Mouse (Mus musculus): ENCODE measurements around the gene Adamtsl1.

DNA sequence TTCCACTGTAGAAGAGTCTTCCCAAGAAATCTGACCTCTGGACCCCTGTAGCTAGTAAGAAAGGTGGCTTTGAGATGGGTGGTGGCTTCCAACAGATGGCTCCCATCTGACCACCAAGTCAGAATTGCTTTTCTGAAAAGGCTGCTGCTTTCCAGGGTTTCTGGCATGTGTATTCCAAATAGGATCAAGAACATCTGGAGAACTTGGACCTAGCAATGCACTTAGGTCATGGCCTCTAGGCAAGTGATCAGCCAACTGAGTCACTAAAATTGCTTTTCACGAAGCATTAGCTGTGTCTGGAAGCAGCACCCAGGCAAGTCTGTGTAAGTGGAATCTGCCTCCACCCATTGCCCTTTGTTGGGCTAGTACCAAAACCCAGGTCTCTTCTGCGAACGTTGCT lies 105.3 kb downstream of the Adamtsl1 start:
- no peak for TF ChIP-seq ZC3H11A (IDR thresholded peaks at IDR 0.05; ENCODE audit: borderline replicate concordance, low read depth, low read length)
- no peak for TF ChIP-seq ZNF384 (IDR thresholded peaks at IDR 0.05; ENCODE audit: low read depth, low read length)
- no peak for TF ChIP-seq MAFK (IDR thresholded peaks at IDR 0.05; ENCODE audit: insufficient read depth, low read depth, low read length)
- no peak for TF ChIP-seq CHD2 (IDR thresholded peaks at IDR 0.05; ENCODE audit: low read depth, low read length)

All from ES-E14 (cell line).